Mouse (Mus musculus) kidney, adult 11 months (tissue): ENCODE results near the gene Ankrd53.
A peak's percentile ranks its signal among the peaks of the same experiment; 100 is the strongest.

ENCODE experiments used
- DNase-seq: peaks from one replicate; pipeline ENCODE4 v3.0.0; 2022

Gene Ankrd53

GRCm38 (mm10) chr6:83762344-83762743, at the start of gene Ankrd53:
Gene Ankrd53, plus strand, starts transcription at chr6:83762644.
- no peak for DNase-seq

GRCm38 (mm10) chr6:83713271-83714136, 48.9 kb upstream of the Ankrd53 start:
- DNase-seq = no peak

GRCm38 (mm10) chr6:83714221-83715123, 48.0 kb upstream of the Ankrd53 start:
- DNase-seq = no peak

GRCm38 (mm10) chr6:83715461-83716196, 46.8 kb upstream of the Ankrd53 start:
- DNase-seq = no peak

GRCm38 (mm10) chr6:83717026-83717425, 45.4 kb upstream of the Ankrd53 start:
- DNase-seq = no peak

- DNase-seq = no peak
Observed at GRCm38 (mm10) chr6:83722526-83722925, 39.9 kb upstream of the Ankrd53 start.

- no peak for DNase-seq
Observed at GRCm38 (mm10) chr6:83727178-83727577, 35.3 kb upstream of the Ankrd53 start.

GRCm38 (mm10) chr6:83728488-83728887, 34.0 kb upstream of the Ankrd53 start:
- no peak for DNase-seq

- no peak for DNase-seq
Observed at GRCm38 (mm10) chr6:83729350-83729970, 33.0 kb upstream of the Ankrd53 start.

GRCm38 (mm10) chr6:83731128-83731527, 31.3 kb upstream of the Ankrd53 start:
- no peak for DNase-seq

GRCm38 (mm10) chr6:83737311-83737710, 25.1 kb upstream of the Ankrd53 start:
- no peak for DNase-seq

GRCm38 (mm10) chr6:83738596-83738995, 23.8 kb upstream of the Ankrd53 start:
- no peak for DNase-seq

GRCm38 (mm10) chr6:83742761-83743160, 19.7 kb upstream of the Ankrd53 start, which contains the start of gene Atp6v1b1:
Gene Atp6v1b1, plus strand, starts transcription at chr6:83742990.
- peak; percentile 76 for DNase-seq

GRCm38 (mm10) chr6:83743212-83743611, 19.2 kb upstream of the Ankrd53 start:
- no peak for DNase-seq

- DNase-seq = peak; percentile 84
Observed at GRCm38 (mm10) chr6:83744126-83744525, 18.3 kb upstream of the Ankrd53 start.

GRCm38 (mm10) chr6:83744557-83744956, 17.9 kb upstream of the Ankrd53 start:
- no peak for DNase-seq

- no peak for DNase-seq
Observed at GRCm38 (mm10) chr6:83745466-83745865, 17.0 kb upstream of the Ankrd53 start.

- no peak for DNase-seq
Observed at GRCm38 (mm10) chr6:83749286-83749685, 13.2 kb upstream of the Ankrd53 start.

- no peak for DNase-seq
Observed at GRCm38 (mm10) chr6:83750171-83750684, 12.2 kb upstream of the Ankrd53 start.

GRCm38 (mm10) chr6:83756051-83756450, 6.4 kb upstream of the Ankrd53 start:
- DNase-seq = no peak

- DNase-seq = peak; percentile 42
Observed at GRCm38 (mm10) chr6:83762880-83763431, 512 bp downstream of the Ankrd53 start.

- DNase-seq = no peak
Observed at GRCm38 (mm10) chr6:83766982-83767381, 4.5 kb downstream of the Ankrd53 start.
